In the genomic region with DNA sequence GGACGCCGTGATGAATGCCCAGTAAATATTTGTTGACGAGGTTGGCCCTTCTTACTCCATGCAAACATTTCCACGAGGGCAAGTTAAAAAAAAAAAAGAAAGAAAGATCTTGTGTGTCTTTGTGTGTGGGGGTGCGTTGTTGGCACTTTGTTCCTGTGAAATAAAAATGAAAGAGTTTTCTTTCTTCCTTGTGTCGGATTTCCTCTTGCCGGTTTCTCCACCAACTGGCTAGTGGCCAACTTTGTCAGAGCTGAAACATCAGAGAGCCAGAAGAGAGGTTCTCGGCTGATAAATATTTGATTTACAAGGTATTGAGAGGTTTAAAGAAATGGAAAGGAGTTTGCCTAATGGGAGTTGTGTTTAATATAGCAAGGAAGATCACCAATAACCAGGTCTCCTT, we compare ENCODE assay signal across 9 mouse cellular contexts.
DNase-seq lines count a peak whose midpoint lies in the region; ATAC-seq and TF ChIP-seq lines count a peak whose summit lies in the region.
"Had no signal": no experiment of that assay in that cellular context is flagged by ENCODE, and none has a peak within 500 bp of the region (broad histone marks: within the 10 kb centered on the region; RNA-seq: fewer than 3 reads in every experiment).

No protein-coding gene starts in this region.

- 0 out of 2 replicates have a peak, but pooled peaks cover 4% of the 10 kb centered on the region for H3K4me1 ChIP-seq in hindbrain, postnatal 0 days (ENCODE audit: insufficient read depth, low read length)
- H3K4me1 ChIP-seq in hindbrain, embryonic 13.5 days (replicated peaks): no peaks in the 10 kb centered on the region
- H3K4me1 ChIP-seq in brown adipose tissue, adult 24 weeks (ENCODE audit: control insufficient read depth, insufficient read depth, insufficient read length, low read length): no peaks in the 10 kb centered on the region

- 41% methylated on average over 8 of the region's 8 CpGs for WGBS in hindbrain, postnatal 0 days
- 73% methylated on average over 8 of the region's 8 CpGs for WGBS in hindbrain, embryonic 13.5 days

- peak overlapping the region; percentile 31 for H3K4me2 ChIP-seq in hindbrain, postnatal 0 days (ENCODE audit: low read depth, low read length)
- no peak overlapping the region for H3K4me2 ChIP-seq in hindbrain, embryonic 13.5 days

- no peak for TF ChIP-seq CTCF in hindbrain, postnatal 0 days (IDR thresholded peaks at IDR 0.05; ENCODE audit: low read depth)

- H3K27me3 ChIP-seq in hindbrain, postnatal 0 days (ENCODE audit: insufficient read depth, low read length): no peaks in the 10 kb centered on the region
- no peaks in the 10 kb centered on the region for H3K27me3 ChIP-seq in hindbrain, embryonic 13.5 days

- H3K36me3 ChIP-seq in hindbrain, postnatal 0 days (ENCODE audit: insufficient read depth, low read length): no peaks in the 10 kb centered on the region
- no peaks in the 10 kb centered on the region for H3K36me3 ChIP-seq in hindbrain, embryonic 13.5 days

- H3K27ac ChIP-seq in hindbrain, postnatal 0 days: no peak overlapping the region
- H3K27ac ChIP-seq in hindbrain, embryonic 13.5 days: no peak overlapping the region
- no peak overlapping the region for H3K27ac ChIP-seq in brown adipose tissue, adult 24 weeks (replicated peaks; ENCODE audit: low read depth, low read length)
- H3K27ac ChIP-seq: liver, embryonic 14.5 days had no signal

- no peak overlapping the region for H3K9ac ChIP-seq in hindbrain, postnatal 0 days (replicated peaks; ENCODE audit: low read length)
- H3K9ac ChIP-seq in hindbrain, embryonic 13.5 days: no peak overlapping the region
- H3K9ac ChIP-seq: liver, embryonic 14.5 days had no signal

- 0 out of 2 replicates have a peak, but pooled peaks have one; percentile 15 for ATAC-seq in hindbrain, postnatal 0 days
- no peak for ATAC-seq in hindbrain, embryonic 13.5 days (ENCODE audit: low FRiP score)
- ATAC-seq in megakaryocyte, adult 5-6 weeks (ENCODE audit: poor library complexity, severe bottlenecking): no peak

- H3K9me3 ChIP-seq in hindbrain, postnatal 0 days (ENCODE audit: low read length): no peaks in the 10 kb centered on the region
- H3K9me3 ChIP-seq in hindbrain, embryonic 13.5 days: no peaks in the 10 kb centered on the region

- DNase-seq in hindbrain, postnatal 0 days (ENCODE audit: low spot score): peak; percentile 48
- peak; percentile 56 for DNase-seq in kidney, postnatal 10 days
- peak; percentile 55 for DNase-seq in lung, postnatal 10 days
- no peak for DNase-seq in thymus, adult 18-20 months
- DNase-seq in embryo, embryonic 10.5 days (ENCODE audit: low spot score): no peak

- H3K4me3 ChIP-seq in hindbrain, postnatal 0 days (ENCODE audit: low read length): no peak overlapping the region
- no peak overlapping the region for H3K4me3 ChIP-seq in hindbrain, embryonic 13.5 days
- H3K4me3 ChIP-seq in brown adipose tissue, adult 24 weeks (ENCODE audit: insufficient read depth, low read depth, low read length): peak overlapping the region; percentile 32

Comparison
In these comparisons a context has a peak if more than half of its experiments do, and no peak if none do; other contexts are left out.
1. DNase-seq: peak in hindbrain, postnatal 0 days (single experiment), kidney, postnatal 10 days (single experiment) and lung, postnatal 10 days (single experiment); none in thymus, adult 18-20 months (0 of 2) and embryo, embryonic 10.5 days (single experiment).